Comparison of ENCODE assay signal across 21 mouse cellular contexts in the genomic region with DNA sequence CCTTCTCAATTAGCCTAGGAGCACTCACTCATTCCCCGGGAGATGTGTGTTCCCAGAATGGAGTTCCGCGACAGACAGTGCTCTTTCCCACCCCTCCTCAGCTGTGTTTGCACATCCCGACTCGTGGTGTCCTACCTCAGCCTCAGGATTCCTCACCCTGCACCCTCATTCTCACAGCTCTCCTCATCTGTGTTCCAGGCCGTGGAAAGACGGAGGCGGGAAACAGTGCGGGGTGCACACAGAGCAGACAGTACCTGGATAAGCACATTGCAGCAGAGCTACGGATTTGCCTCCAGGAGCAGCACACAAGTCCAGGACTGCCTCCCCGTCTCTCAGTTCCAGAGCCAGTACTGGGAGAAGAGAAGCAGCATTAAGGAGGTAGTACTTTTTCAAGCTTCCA. TPM values are rescaled to one million over a fixed set of nuclear protein-coding genes. Genes with fewer than 3 reads are reported as not detected.
DNase-seq lines count a peak whose midpoint lies in the region; ATAC-seq and TF ChIP-seq lines count a peak whose summit lies in the region.
"Had no signal": no experiment of that assay in that cellular context is flagged by ENCODE, and none has a peak within 500 bp of the region (broad histone marks: within the 10 kb centered on the region; RNA-seq: fewer than 3 reads in every experiment).

No protein-coding gene starts in this region.

- ATAC-seq in kidney, postnatal 0 days (replicated peaks; ENCODE audit: low FRiP score, low read depth) = 0 out of 2 replicates have a peak, but pooled peaks have one; percentile 33
- no peak for ATAC-seq in midbrain, embryonic 16.5 days
- no peak for ATAC-seq in midbrain, embryonic 15.5 days (replicated peaks)
- ATAC-seq in liver, embryonic 11.5 days (replicated peaks; ENCODE audit: low FRiP score) = no peak
- ATAC-seq: forebrain, embryonic 13.5 days; forebrain, embryonic 15.5 days had no signal

- WGBS in kidney, postnatal 0 days = 93% methylated on average over 11 of the region's 11 CpGs
- WGBS in midbrain, embryonic 16.5 days = 73% methylated on average over 11 of the region's 11 CpGs
- WGBS in midbrain, embryonic 15.5 days = 74% methylated on average over 11 of the region's 11 CpGs
- 91% methylated on average over 11 of the region's 11 CpGs for whole genome bisulfite sequencing in liver, embryonic 11.5 days

- no peak overlapping the region for H3K9ac ChIP-seq in kidney, postnatal 0 days (ENCODE audit: low read depth, low read length)
- peak overlapping the region; percentile 10; the same call in 1 of the 2 replicates for H3K9ac ChIP-seq in midbrain, embryonic 16.5 days (ENCODE audit: low read depth, low read length)
- H3K9ac ChIP-seq in midbrain, embryonic 15.5 days = no peak overlapping the region
- H3K9ac ChIP-seq in liver, embryonic 11.5 days (ENCODE audit: low read depth, low read length) = no peak overlapping the region
- H3K9ac ChIP-seq: embryonic facial prominence, embryonic 12.5 days; forebrain, embryonic 13.5 days; forebrain, embryonic 15.5 days had no signal

- DNase-seq in frontal cortex, postnatal 36 days (ENCODE audit: low spot score in 2 of 2) = peak; percentile 12 to 22
- no peak for DNase-seq in frontal cortex, postnatal 10 days (ENCODE audit: low spot score in 2 of 2)
- no peak for DNase-seq in kidney, postnatal 0 days (ENCODE audit: low spot score)
- DNase-seq in kidney, postnatal 14 days = no peak
- peak; percentile 68 for DNase-seq in brain, adult 2 months (ENCODE audit: low read depth, low spot score)
- no peak for DNase-seq in liver, embryonic 11.5 days (ENCODE audit: low spot score)
- DNase-seq: adrenal gland, adult 2 months; adrenal gland, postnatal 10 days; adrenal gland, postnatal 25 days; cerebellum, adult 11-12 months; cerebellum, adult 2 months; cerebellum, adult 9-10 months; cerebellum, postnatal 10 days; cerebellum, postnatal 25 days had no signal

- no peaks in the 10 kb centered on the region for H3K4me1 ChIP-seq in kidney, postnatal 0 days (replicated peaks; ENCODE audit: insufficient read depth, low read length)
- no peaks in the 10 kb centered on the region for H3K4me1 ChIP-seq in midbrain, embryonic 16.5 days (ENCODE audit: control insufficient read depth, insufficient read depth, low read length)
- no peaks in the 10 kb centered on the region for H3K4me1 ChIP-seq in midbrain, embryonic 15.5 days
- no peaks in the 10 kb centered on the region for H3K4me1 ChIP-seq in liver, embryonic 11.5 days (replicated peaks; ENCODE audit: control insufficient read depth, insufficient read depth, low read length)
- H3K4me1 ChIP-seq: forebrain, embryonic 13.5 days; forebrain, embryonic 15.5 days had no signal

- no peak overlapping the region for H3K4me3 ChIP-seq in kidney, postnatal 0 days (replicated peaks; ENCODE audit: low read depth, low read length)
- no peak overlapping the region for H3K4me3 ChIP-seq in midbrain, embryonic 16.5 days (ENCODE audit: low read depth, low read length)
- no peak overlapping the region for H3K4me3 ChIP-seq in midbrain, embryonic 15.5 days
- H3K4me3 ChIP-seq in liver, embryonic 11.5 days (ENCODE audit: low read depth, low read length) = no peak overlapping the region
- H3K4me3 ChIP-seq: embryonic facial prominence, embryonic 10.5 days; embryonic facial prominence, embryonic 12.5 days; forebrain, embryonic 13.5 days; forebrain, embryonic 15.5 days had no signal

- H3K36me3 ChIP-seq in kidney, postnatal 0 days (ENCODE audit: insufficient read depth, low read length) = no peaks in the 10 kb centered on the region
- H3K36me3 ChIP-seq in midbrain, embryonic 16.5 days (ENCODE audit: control insufficient read depth, insufficient read depth, low read length) = no peaks in the 10 kb centered on the region
- H3K36me3 ChIP-seq in midbrain, embryonic 15.5 days (replicated peaks) = no peaks in the 10 kb centered on the region
- no peaks in the 10 kb centered on the region for H3K36me3 ChIP-seq in liver, embryonic 11.5 days (ENCODE audit: control insufficient read depth, insufficient read depth, low read length)
- H3K36me3 ChIP-seq: embryonic facial prominence, embryonic 12.5 days; forebrain, embryonic 15.5 days had no signal

- H3K9me3 ChIP-seq in kidney, postnatal 0 days (replicated peaks; ENCODE audit: low read length) = no peaks in the 10 kb centered on the region
- no peaks in the 10 kb centered on the region for H3K9me3 ChIP-seq in midbrain, embryonic 16.5 days (replicated peaks; ENCODE audit: control insufficient read depth, low read length, poor library complexity, severe bottlenecking)
- no peaks in the 10 kb centered on the region for H3K9me3 ChIP-seq in midbrain, embryonic 15.5 days
- H3K9me3 ChIP-seq in liver, embryonic 11.5 days (ENCODE audit: control insufficient read depth, low read length) = no peaks in the 10 kb centered on the region
- H3K9me3 ChIP-seq: embryonic facial prominence, embryonic 10.5 days; embryonic facial prominence, embryonic 12.5 days; forebrain, embryonic 13.5 days; forebrain, embryonic 15.5 days had no signal

- H3K4me2 ChIP-seq in kidney, postnatal 0 days (ENCODE audit: low read length) = no peak overlapping the region
- H3K4me2 ChIP-seq in midbrain, embryonic 16.5 days (ENCODE audit: low read length) = no peak overlapping the region
- H3K4me2 ChIP-seq in midbrain, embryonic 15.5 days = no peak overlapping the region
- no peak overlapping the region for H3K4me2 ChIP-seq in liver, embryonic 11.5 days
- H3K4me2 ChIP-seq: embryonic facial prominence, embryonic 12.5 days; forebrain, embryonic 13.5 days; forebrain, embryonic 15.5 days had no signal

- H3K27me3 ChIP-seq in kidney, postnatal 0 days (ENCODE audit: insufficient read depth, low read length) = no peaks in the 10 kb centered on the region
- H3K27me3 ChIP-seq in midbrain, embryonic 16.5 days (ENCODE audit: control insufficient read depth, insufficient read depth, low read depth, low read length) = no peaks in the 10 kb centered on the region
- H3K27me3 ChIP-seq in midbrain, embryonic 15.5 days (replicated peaks) = no peaks in the 10 kb centered on the region
- no peaks in the 10 kb centered on the region for H3K27me3 ChIP-seq in liver, embryonic 11.5 days (replicated peaks; ENCODE audit: control insufficient read depth, insufficient read depth, low read length)
- H3K27me3 ChIP-seq: embryonic facial prominence, embryonic 12.5 days; forebrain, embryonic 13.5 days; forebrain, embryonic 15.5 days had no signal

- TF ChIP-seq CTCF in kidney, postnatal 0 days (IDR thresholded peaks at IDR 0.05; ENCODE audit: low read depth) = no peak

- H3K27ac ChIP-seq in kidney, postnatal 0 days = no peak overlapping the region
- H3K27ac ChIP-seq in midbrain, embryonic 16.5 days (ENCODE audit: low read length) = no peak overlapping the region
- no peak overlapping the region for H3K27ac ChIP-seq in midbrain, embryonic 15.5 days
- no peak overlapping the region for H3K27ac ChIP-seq in liver, embryonic 11.5 days (ENCODE audit: low read depth, low read length)
- H3K27ac ChIP-seq: embryonic facial prominence, embryonic 10.5 days; embryonic facial prominence, embryonic 12.5 days; forebrain, embryonic 13.5 days; forebrain, embryonic 15.5 days had no signal

RNA-seq across cellular contexts. Expression of a gene that starts 10.6 kb away (rescaled TPM):
- polyA plus RNA-seq in kidney, postnatal 0 days (2015; fragmentation: Nextera tagmentation; extraction: Ambion mirVana) = 8.2 and 9.2 TPM in 2 replicates
- polyA plus RNA-seq in midbrain, embryonic 16.5 days (2015; fragmentation: Nextera tagmentation; extraction: Ambion mirVana) = 10.0 and 11.7 TPM in 2 replicates
- polyA plus RNA-seq in midbrain, embryonic 15.5 days (2015; fragmentation: Nextera tagmentation; extraction: Ambion mirVana) = 11.6 and 11.7 TPM in 2 replicates
- 11.1 and 12.1 TPM in 2 replicates for polyA plus RNA-seq in liver, embryonic 11.5 days (2014; fragmentation: Nextera tagmentation; extraction: Ambion mirVana)

RNA-seq across cellular contexts. Expression of a gene that starts 38.4 kb away (rescaled TPM):
- polyA plus RNA-seq in kidney, postnatal 0 days (2015; fragmentation: Nextera tagmentation; extraction: Ambion mirVana) = 0.16 and 0.23 TPM in 2 replicates
- polyA plus RNA-seq in midbrain, embryonic 16.5 days (2015; fragmentation: Nextera tagmentation; extraction: Ambion mirVana) = 0.33 and 0.58 TPM in 2 replicates
- 0.49 and 0.50 TPM in 2 replicates for polyA plus RNA-seq in midbrain, embryonic 15.5 days (2015; fragmentation: Nextera tagmentation; extraction: Ambion mirVana)
- 0.11 and 0.17 TPM in 2 replicates for polyA plus RNA-seq in liver, embryonic 11.5 days (2014; fragmentation: Nextera tagmentation; extraction: Ambion mirVana)
- polyA plus RNA-seq: adrenal gland, adult 2 months; cerebellum, adult 2 months; cortical plate, adult 2 months had no signal

Comparison
In these comparisons a context has a peak if more than half of its experiments do, and no peak if none do; other contexts are left out.
1. DNase-seq: peak in frontal cortex, postnatal 36 days (2 of 2) and brain, adult 2 months (single experiment); none in frontal cortex, postnatal 10 days (0 of 2), kidney, postnatal 0 days (single experiment), kidney, postnatal 14 days (single experiment) and liver, embryonic 11.5 days (single experiment).